Mouse (Mus musculus) retina, adult 2 months (tissue): ENCODE results near the gene Ttll3.
A peak's percentile ranks its signal among the peaks of the same experiment; 100 is the strongest.

Experiments used
- DNase-seq: peaks from one replicate; pipeline ENCODE4 v3.0.0-alpha.2; 2012; ENCODE audit warnings: low read depth, low spot score

The Ttll3 gene

DNA sequence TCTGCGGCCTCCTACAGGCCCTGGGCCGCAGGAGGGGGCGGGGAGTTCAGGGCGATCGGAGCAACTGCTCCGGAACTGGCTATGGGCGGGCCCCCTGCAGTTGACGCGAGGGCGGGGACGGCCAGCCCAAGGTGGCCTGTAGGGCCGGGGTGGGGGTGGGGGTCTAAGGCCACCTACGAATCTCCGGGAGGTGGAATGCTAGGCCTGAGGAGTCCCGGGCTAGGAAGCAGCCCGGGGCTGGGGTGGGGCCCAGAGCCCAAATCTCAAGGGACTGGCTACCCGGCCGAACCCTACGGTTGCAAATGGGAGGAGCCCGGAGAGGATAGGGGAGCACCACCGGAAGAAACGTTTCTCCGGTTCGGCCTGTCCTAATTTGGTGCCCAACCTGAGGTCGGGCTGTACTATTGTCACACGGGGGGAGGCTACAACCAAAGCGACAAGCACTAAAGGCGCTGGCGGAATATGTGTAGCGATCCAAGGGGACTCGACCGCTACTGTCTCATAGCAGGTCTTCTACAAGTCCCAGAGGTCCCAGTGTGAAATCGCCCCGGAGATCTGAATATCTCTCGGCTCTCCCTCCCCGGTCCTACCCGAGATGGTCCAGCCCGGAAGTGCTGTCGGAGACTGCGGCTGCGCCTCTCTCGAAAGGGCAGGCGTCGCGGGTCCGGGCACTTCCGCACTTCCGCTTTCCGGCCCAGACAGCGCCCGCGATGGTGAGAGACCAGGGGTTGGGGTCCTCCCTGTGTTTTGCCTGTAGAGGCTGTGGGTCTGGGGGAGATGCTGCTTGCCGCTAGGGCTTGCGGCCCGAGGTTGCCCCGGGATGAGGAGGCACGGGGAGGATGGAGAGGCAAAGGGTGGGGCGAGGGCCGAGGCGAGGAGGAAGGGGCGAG is 11.3 kb upstream of the Ttll3 start, which contains the start of the genes Tada3 and Arpc4:
Gene Tada3, minus strand, starts transcription at position 388 of the 890 bp plus-strand sequence.
Gene Arpc4, plus strand, starts transcription at position 620 of the 890 bp plus-strand sequence.
- DNase-seq = peak; percentile 93

DNA sequence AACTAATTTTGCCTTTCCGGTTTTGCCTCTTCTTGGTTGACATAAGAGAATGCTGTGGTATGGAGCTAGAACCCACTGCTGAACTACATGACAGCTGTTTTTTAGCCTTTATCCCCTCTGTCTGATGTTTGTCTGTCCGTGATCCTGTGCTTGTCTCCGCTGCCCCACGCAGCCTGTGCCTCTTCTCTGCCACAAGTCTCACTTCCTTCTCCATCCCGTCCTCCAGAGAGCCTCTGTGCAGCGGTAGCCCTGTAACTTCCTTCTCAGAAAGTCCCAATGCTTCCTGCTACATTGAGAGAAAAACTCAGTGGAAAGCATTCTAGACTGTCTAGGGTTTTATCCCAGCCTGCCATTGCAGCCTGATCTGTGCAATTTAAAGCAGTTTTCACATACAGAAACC is 9.8 kb upstream of the Ttll3 start:
- DNase-seq = no peak

- DNase-seq = no peak
Measured at GRCm38 (mm10) chr6:113380480-113380879, 8.6 kb upstream of the Ttll3 start.

- no peak for DNase-seq
Measured at GRCm38 (mm10) chr6:113384351-113384927, 4.6 kb upstream of the Ttll3 start.

- no peak for DNase-seq
Measured at GRCm38 (mm10) chr6:113385160-113385714, 3.8 kb upstream of the Ttll3 start.

DNA sequence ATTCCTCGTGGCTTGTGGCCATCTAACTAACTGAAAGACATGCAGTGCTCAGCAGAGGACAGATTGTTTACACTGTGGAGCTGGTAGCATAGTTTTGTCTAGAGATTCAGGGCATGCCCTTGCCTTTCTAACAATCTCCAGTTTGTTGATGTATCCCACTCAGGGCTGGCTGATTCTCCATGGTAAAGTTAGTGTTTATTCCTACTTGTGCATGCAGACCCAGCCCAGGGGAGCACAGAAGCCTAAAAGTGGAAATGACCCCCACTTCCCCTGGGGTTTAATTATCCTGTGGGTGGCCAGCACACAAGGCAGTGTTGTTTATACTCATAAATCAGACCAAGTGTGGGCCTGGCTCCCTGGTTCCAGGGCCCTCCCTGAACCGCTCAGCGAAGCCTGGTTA is 3.0 kb upstream of the Ttll3 start:
- no peak for DNase-seq

DNA sequence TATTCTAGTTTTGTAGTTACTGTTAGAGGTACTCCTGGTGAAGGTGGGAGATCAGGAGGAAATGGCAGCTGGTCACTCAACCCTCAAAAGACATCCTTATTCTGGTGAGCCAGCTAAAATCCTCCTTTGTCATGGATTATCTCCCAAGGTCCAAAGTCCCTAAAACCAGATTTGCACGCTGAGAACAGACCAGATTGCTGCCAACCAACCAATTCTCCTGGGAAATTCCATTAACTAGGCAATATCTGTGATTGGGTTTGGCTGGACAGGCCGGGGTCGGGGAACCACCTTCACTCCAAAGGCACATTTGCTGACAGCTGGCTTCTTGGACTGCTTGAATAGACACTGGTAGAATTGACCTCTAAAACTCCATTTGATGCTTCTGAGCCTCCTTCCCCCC is 1.7 kb downstream of the Ttll3 start:
- no peak for DNase-seq

DNA sequence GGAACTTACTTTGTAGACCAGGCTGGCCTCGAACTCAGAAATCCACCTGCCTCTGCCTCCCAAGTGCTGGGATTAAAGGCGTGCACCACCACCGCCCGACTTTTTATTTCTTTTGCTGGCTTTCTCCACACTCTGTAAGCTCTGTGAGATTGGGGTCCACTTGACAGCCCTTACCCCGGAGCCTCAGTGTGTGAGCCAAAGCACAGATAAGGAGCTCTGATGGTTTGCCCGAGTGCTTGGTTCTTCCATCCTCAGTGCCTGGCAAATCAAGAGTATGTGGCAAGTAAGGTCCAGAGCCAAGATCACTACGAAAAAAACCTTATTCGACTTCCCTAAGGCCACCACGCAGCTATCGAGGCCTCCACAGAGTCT is 2.9 kb downstream of the Ttll3 start:
- no peak for DNase-seq

GRCm38 (mm10) chr6:113392387-113393071 is 3.5 kb downstream of the Ttll3 start:
- peak; percentile 52 for DNase-seq

DNA sequence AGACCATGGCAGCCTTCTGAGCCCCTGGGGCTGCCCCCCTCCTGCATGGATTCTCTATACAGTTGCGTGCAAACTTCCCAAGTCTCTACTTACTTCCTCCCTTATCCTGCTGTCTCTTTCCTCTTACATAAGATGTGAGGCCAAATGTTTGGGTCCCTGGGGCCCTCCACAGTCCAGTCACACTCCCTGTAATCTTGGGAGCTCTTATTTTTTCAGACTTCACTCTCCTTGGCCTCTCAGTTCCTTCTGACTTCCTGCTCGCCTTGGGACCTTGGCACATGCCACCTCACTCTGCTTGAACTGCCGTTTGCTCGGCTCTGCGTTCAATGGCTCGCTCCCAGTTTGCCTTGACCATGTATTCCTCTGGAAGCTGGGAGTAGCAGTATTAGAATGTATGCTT is 4.9 kb downstream of the Ttll3 start:
- DNase-seq = no peak

GRCm38 (mm10) chr6:113394811-113395210 is 5.8 kb downstream of the Ttll3 start:
- no peak for DNase-seq

DNA sequence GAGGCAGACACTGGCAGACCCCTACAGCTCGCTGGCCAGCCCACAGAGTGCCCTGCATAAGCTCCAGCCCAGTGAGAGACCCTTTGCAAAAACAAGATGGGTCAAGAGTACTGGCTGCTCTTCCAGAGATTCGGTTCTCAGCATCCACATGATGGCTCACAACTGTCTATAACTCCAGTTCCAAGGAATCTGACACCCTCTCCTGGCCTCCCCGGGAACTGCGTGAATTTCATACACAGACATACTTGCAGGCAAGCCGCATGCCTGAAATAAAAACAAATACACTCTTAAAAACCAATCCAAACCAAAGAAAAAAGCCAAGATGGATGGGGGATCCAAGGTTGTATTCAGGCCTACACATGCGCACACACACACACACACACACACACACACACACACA is 6.4 kb downstream of the Ttll3 start:
- no peak for DNase-seq

DNA sequence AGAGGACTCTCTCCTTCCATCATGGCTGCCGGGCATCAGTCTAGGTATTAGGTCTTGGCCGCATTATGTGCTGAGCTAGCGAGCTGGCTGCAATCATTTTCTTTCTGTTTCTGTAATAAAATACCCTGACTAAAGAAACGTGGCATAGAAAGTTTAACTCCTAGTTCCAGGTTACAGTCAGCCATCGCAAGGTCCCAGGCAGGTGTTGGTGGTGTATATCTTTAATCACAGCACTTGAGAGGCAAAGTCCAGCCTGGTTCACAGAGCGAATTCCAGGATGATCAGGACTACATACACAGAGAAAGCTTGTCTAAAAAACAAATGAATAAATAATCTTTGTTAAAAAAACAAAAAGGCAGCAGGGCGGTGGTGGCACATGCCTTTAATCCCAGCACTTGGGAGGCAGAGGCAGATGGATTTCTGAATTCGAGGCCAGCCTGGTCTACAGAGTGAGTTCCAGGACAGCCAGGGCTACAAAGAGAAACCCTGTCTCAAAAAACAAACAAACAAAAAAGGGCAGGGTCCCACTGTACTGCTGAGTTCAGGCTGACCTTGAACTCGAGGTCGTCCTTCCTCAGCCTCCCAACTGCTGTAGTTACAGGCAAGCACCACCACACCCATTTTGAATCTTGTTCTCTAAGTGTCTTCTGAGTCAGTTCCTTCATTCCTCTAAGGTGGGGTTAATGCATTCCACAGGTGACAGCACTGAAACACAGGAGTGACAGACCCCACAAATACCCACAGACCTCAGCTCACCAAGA is 7.4 kb downstream of the Ttll3 start:
- DNase-seq = no peak

DNA sequence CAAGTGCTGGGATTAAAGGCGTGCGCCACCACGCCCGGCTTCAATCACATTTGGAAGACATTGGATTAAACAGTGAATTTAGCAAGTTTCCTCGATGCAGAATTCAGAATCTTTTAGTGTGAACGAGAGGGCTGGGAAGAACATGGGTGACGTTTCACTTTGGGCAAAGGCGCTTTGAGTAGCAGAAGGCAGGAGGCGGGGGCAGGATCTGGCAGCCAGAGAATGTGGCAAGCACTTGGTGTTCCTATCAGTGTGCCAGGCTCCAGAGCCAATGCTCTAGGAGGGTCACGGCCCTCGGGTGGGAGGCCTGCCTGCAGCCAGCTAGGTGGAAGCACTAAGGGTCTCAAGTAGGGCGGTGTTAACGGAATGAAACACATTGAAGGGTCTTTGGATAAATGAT is 13.0 kb downstream of the Ttll3 start:
- no peak for DNase-seq

DNA sequence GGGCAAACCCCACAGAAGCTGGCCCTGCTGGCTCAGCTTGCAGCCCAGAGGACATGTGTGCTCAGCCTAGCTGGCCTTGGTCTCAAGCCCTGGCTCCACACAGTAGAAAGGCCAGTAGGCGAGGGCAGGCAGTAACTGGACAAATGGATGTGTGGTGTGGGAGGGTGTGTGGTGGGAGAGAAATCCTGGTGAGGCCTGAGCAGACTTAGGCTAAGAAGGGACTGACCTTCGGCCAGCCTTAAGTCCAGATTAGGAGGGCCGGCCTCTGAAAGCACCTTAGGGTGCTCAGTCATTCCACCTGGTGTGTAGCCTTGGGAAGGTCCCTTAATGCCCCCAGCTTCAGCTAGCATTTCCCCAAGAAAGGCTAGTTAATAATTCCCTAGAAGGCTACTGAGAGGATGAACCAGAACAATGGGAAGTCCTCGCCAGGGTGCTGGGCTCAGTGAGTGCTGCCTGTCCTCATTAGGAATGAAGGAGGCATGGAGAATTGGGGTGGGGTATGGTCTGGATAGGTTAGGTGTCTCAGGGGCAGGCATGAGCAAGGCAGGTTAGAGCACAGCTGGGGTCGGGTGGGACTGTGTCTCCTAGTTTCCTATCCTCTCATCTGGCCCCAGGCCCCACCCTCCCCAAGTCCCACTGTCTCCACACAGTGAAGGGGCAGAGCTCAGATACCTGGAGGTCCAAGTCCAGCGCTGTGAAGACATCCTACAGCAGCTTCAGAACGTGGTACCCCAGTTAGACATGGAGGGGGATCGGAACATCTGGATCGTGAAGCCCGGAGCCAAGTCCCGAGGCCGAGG is 15.8 kb downstream of the Ttll3 start:
- DNase-seq = peak; percentile 59

- DNase-seq = no peak
Measured at GRCm38 (mm10) chr6:113405483-113405882, 16.4 kb downstream of the Ttll3 start.

GRCm38 (mm10) chr6:113406683-113407082 is 17.6 kb downstream of the Ttll3 start:
- DNase-seq = no peak

DNA sequence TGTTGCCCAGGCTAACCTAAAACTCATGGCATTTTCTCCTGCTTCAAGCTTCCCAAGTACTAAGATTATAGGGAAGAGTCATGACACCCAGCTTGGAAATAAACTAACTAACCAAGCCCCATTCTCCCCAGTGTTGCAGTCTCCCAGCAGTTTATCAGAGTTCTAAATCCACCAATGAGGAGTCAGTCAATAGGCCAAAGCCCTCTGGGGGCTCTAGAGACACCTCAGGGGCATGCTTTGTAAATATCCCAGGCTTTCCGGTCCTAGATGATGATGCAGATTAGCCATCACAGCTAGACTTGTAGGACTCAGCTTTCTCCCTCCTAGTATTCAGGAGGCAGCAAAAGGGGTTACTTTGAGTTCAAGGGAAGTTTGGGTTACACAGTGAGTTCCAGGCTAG is 20.9 kb downstream of the Ttll3 start:
- DNase-seq = no peak

DNA sequence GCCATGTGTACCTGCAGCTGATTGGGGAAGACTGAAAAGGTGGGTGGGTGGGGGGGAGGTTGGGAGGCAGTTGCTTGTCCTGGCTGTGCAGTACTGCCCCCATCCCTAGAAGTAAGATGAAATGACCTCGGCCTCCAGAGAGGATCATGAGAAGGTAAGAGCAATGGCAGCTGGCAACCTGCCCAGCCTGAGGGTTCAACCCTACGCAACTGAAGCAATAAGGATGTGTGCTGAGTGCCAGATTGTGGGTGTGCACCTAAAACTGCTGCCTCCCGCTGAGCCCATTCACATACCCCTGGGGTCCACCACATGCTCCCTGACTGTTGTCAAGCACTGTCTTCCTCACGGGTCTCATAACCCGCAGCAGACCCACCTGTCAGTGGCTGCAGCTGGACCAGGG is 27.4 kb downstream of the Ttll3 start:
- no peak for DNase-seq

GRCm38 (mm10) chr6:113418441-113419198 is 29.6 kb downstream of the Ttll3 start:
- no peak for DNase-seq
